Mouse (Mus musculus): ENCODE results near the gene Osbpl5. TPM values are rescaled to one million over a fixed set of nuclear protein-coding genes. Genes with fewer than 3 reads are reported as not detected.
"Not testable (repeated sequence)": the region's sequence is repeated elsewhere in the genome, so short reads cannot be mapped to it uniquely, and the experiment has no call there.

The Osbpl5 gene
- polyA plus RNA-seq, 1 experiment from 2014 or later = 26.6 TPM

DNA sequence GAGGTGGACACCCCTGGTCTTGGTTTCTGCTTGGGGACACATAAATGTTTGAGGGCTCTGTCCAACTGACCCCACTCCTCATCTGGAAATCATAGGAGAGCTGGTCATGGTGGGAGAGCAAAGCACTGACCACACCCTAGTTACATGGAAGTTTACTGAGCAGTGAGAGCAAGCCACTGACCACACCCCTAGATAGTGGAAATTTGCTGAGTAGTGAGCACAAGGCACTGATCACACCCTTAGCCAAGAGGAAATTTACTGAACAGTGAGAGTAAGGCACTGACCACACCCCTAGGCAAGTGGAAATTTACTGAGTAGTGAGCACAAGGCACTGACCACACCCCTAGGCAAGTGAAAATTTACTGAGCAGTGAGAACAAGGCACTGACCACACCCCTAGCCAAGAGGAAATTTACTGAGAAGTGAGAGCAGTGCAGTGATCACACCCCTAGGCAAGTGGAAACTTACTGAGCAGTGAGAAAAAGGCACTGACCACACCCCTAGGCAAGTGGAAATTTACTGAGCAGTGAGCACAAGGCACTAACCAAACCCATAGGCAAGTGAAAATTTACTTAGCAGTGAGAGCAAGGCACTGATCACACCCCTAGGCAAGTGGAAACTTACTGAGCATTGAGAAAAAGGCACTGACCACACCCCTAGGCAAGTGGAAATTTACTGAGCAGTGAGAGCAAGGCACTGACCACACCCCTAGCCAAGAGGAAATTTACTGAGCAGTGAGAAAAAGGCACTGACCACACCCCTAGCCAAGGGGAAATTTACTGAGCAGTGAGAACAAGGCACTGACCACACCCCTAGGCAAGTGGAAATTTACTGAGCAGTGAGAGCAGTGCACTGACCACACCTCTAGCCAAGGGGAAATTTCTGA, 90.1 kb downstream of the Osbpl5 start:
- Histone ChIP-seq H3K9me3 (replicated peaks; ENCODE audit: control insufficient read depth, low read length) (no peaks in the 10 kb centered on the region), H3K4me1 (ENCODE audit: control insufficient read depth, insufficient read depth, low read length) (no peaks in the 10 kb centered on the region), H3K4me2 (no peak overlapping the region), H3K36me3 (ENCODE audit: control insufficient read depth, insufficient read depth, low read length) (no peaks in the 10 kb centered on the region), H3K4me3 (ENCODE audit: low read depth, low read length) (no peak overlapping the region), H3K27ac (ENCODE audit: low read depth, low read length) (no peak overlapping the region), H3K9ac (ENCODE audit: low read depth, low read length) (no peak overlapping the region), H3K27me3 (ENCODE audit: control insufficient read depth, insufficient read depth, low read length) (no peaks in the 10 kb centered on the region)
- no peak for ATAC-seq (replicated peaks; ENCODE audit: insufficient number of reproducible peaks, low FRiP score, low TSS enrichment)

DNA sequence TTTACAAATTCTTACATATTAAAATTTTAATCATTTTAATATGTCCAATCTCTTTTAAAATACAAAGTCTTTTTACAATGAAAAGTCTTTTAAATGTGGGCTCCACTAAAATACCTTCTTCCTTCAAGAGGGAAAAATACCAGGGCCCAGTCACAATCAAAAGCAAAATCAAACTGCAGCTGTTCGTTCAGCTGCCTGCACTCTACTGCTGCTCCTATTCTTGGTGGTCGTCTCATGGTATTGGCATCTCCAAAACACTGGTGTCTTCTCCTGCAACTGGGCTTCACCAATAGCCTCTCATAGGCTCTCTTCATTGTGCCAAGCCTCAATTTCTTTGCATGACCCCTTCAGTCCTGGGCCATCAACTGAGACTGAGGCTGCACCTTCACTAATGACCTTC, 93.3 kb downstream of the Osbpl5 start:
- WGBS (ENCODE audit: insufficient replicate concordance) = 67% methylated on average over 2 of the region's 2 CpGs

DNA sequence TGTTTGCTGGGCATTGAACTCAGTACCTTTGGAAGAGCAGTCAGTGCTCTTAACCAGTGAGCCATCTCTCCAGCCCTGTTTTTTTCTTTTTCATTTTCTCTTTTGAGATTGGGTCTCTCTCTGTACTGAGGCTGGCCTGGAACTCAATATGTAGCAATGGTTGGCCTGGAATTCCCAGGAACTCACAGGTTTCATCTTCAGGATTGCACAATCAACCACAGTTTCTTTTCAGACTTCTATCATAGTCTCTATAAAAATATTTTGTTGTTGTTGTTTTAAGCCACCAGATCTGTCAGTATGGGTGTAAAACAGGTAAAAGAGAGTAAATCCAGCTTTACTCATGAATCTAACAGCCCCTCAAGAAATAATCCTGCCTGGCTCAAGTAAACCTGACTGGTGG, 96.0 kb downstream of the Osbpl5 start:
- no peak for ATAC-seq (replicated peaks; ENCODE audit: insufficient number of reproducible peaks, low FRiP score, low TSS enrichment)

More for the DNA sequence above, 93.3 kb downstream of the Osbpl5 start:
- Histone ChIP-seq H3K9ac (ENCODE audit: low read depth, low read length) (no peak overlapping the region), H3K27ac (ENCODE audit: low read depth, low read length) (no peak overlapping the region), H3K4me2 (no peak overlapping the region), H3K27me3 (ENCODE audit: control insufficient read depth, insufficient read depth, low read length) (no peaks in the 10 kb centered on the region), H3K36me3 (ENCODE audit: control insufficient read depth, insufficient read depth, low read length) (no peaks in the 10 kb centered on the region), H3K4me1 (ENCODE audit: control insufficient read depth, insufficient read depth, low read length) (no peaks in the 10 kb centered on the region), H3K4me3 (ENCODE audit: low read depth, low read length) (no peak overlapping the region), H3K9me3 (replicated peaks; ENCODE audit: control insufficient read depth, low read length) (no peaks in the 10 kb centered on the region)
- ATAC-seq (replicated peaks; ENCODE audit: insufficient number of reproducible peaks, low FRiP score, low TSS enrichment) = no peak

DNA sequence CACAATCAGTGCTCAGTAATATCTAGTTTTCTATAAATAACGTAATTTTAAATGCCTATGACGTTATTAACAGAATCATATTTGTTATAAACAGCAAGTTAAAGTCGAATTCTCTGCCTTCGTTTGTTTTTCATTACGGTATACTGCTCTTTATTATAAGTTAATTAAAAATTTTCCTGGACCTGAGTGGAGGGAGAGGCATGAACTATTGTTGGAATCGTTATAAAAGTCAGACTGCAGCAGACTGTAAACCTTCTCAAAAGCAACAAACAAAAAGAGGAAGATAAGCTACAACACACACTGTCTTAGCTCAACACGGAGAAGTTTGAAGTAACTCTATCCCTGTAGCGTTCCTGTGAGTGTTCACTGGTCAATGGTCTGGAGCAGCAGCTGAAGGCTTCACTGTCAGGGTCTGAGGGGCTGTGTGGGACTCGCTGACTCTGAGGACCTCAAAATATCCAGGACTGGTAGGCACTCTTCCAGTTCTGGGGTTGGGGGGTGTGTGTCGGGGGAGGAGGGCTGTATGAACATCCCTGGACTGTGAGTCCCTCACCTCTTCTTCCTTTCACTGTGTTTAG, 106.9 kb downstream of the Osbpl5 start:
- Histone ChIP-seq H3K4me2 (peak overlapping the region; percentile 95), H3K4me3 (ENCODE audit: low read depth, low read length) (peak overlapping the region; percentile 69)
- not testable (repeated sequence) for H3K9me3 ChIP-seq (replicated peaks; ENCODE audit: control insufficient read depth, low read length); H3K27ac ChIP-seq (ENCODE audit: low read depth, low read length); ATAC-seq (replicated peaks; ENCODE audit: insufficient number of reproducible peaks, low FRiP score, low TSS enrichment); H3K4me1 ChIP-seq (ENCODE audit: control insufficient read depth, insufficient read depth, low read length); H3K9ac ChIP-seq (ENCODE audit: low read depth, low read length); H3K27me3 ChIP-seq (ENCODE audit: control insufficient read depth, insufficient read depth, low read length); H3K36me3 ChIP-seq (ENCODE audit: control insufficient read depth, insufficient read depth, low read length)
- 56% methylated on average over 10 of the region's 10 CpGs for whole genome bisulfite sequencing (ENCODE audit: insufficient replicate concordance)

More for the DNA sequence above, 96.0 kb downstream of the Osbpl5 start:
- Histone ChIP-seq H3K4me3 (ENCODE audit: low read depth, low read length) (no peak overlapping the region), H3K36me3 (ENCODE audit: control insufficient read depth, insufficient read depth, low read length) (no peaks in the 10 kb centered on the region), H3K9ac (ENCODE audit: low read depth, low read length) (no peak overlapping the region), H3K27ac (ENCODE audit: low read depth, low read length) (no peak overlapping the region), H3K27me3 (ENCODE audit: control insufficient read depth, insufficient read depth, low read length) (no peaks in the 10 kb centered on the region), H3K4me1 (ENCODE audit: control insufficient read depth, insufficient read depth, low read length) (no peaks in the 10 kb centered on the region), H3K4me2 (no peak overlapping the region), H3K9me3 (replicated peaks; ENCODE audit: control insufficient read depth, low read length) (no peaks in the 10 kb centered on the region)

DNA sequence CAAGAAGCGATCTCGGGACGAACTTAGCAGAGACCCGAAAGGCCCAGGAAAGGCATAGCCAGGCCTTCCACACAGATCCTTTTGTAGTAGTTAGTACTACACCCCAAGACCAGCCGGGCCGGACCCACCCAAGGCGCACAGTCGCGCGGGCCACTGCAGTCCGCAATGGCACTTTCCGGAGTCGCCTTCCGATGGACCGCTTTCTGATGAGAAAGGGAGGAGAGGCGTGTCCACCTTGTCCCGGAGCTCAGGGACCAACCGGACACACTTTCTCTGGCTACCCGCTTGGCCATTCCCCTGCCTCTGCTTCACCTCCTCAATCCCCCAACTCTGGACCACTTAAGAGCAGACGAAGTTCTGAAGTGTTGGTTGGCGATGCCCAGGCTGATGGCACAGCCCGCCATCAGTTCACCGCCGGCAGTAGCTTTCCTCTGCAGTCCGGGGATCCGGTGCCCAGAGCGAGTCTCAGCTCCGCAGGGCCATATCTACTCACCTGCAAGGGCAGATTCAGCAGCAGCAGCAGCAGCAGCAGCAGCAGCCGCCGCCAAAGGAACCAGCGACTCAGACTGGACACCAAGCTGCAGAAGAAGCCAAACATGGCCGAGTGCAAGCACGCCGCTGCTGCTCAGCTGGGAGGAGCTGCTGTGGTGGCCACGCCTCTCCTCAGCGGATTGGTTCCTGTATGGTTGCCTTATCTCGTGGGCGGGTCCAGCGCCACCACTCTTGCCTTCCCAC, 107.6 kb downstream of the Osbpl5 start, which contains the start of gene Tnfrsf22:
TSS of gene Tnfrsf22 (minus strand) at position 628 of the 735 bp plus-strand sequence.
- no peaks in the 10 kb centered on the region for H3K9me3 ChIP-seq (replicated peaks; ENCODE audit: control insufficient read depth, low read length)
- H3K9ac ChIP-seq (ENCODE audit: low read depth, low read length) = peak within 1 kb of the TSS; percentile 63
- ATAC-seq (replicated peaks; ENCODE audit: insufficient number of reproducible peaks, low FRiP score, low TSS enrichment) = peak; percentile 84; the same call in 1 of the 2 replicates
- no peaks in the 10 kb centered on the region for H3K27me3 ChIP-seq (ENCODE audit: control insufficient read depth, insufficient read depth, low read length)
- no peak within 1 kb of the TSS for H3K27ac ChIP-seq (ENCODE audit: low read depth, low read length)
- peak within 1 kb of the TSS; percentile 69 for H3K4me3 ChIP-seq (ENCODE audit: low read depth, low read length)
- WGBS (ENCODE audit: insufficient replicate concordance) = 4% methylated on average over 39 of the region's 39 CpGs
- H3K36me3 ChIP-seq (ENCODE audit: control insufficient read depth, insufficient read depth, low read length) = no peaks in the 10 kb centered on the region
- H3K4me1 ChIP-seq (ENCODE audit: control insufficient read depth, insufficient read depth, low read length) = no peaks in the 10 kb centered on the region
- H3K4me2 ChIP-seq = peak within 1 kb of the TSS; percentile 95

DNA sequence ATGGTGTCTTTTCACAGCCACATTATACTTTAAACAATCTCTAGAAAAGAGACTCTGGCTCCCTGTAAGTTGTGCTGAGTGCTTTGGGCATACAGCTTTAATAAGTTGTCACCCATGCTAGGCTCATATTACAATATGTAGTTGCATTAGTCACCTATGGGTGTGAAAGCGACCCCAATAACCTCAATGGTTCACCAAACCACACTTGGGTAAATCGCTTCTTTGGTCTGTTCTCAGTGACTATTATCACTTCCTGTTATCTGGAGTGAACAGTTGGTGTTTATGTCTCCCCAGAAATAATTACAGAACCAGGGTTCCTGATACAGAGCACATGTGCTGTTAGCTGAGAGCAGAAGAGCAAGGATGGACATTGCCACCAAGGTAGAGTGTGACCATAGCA, 112.8 kb downstream of the Osbpl5 start:
- not testable (repeated sequence) for H3K9me3 ChIP-seq (replicated peaks; ENCODE audit: control insufficient read depth, low read length); H3K27me3 ChIP-seq (ENCODE audit: control insufficient read depth, insufficient read depth, low read length); H3K9ac ChIP-seq (ENCODE audit: low read depth, low read length); H3K27ac ChIP-seq (ENCODE audit: low read depth, low read length); H3K4me1 ChIP-seq (ENCODE audit: control insufficient read depth, insufficient read depth, low read length); ATAC-seq (replicated peaks; ENCODE audit: insufficient number of reproducible peaks, low FRiP score, low TSS enrichment); H3K4me2 ChIP-seq; H3K36me3 ChIP-seq (ENCODE audit: control insufficient read depth, insufficient read depth, low read length); H3K4me3 ChIP-seq (ENCODE audit: low read depth, low read length)
- WGBS (ENCODE audit: insufficient replicate concordance) = 66% methylated on average over 2 of the region's 2 CpGs

Small RNA genes lying within 50 kb of the gene (microRNA-seq; reads per million reads assigned to microRNA genes)
- not detected for gene Gm22064 (ENCODE audit: borderline number of aligned reads)

Other genes starting within 250 kb of the Osbpl5 start
- 121 and 176 TPM in 2 replicates for gene Nap1l4, start 207.9 kb downstream of the Osbpl5 start, polyA plus RNA-seq (2014; fragmentation: Nextera tagmentation; extraction: Ambion mirVana)
- gene Cars, start 156.9 kb downstream of the Osbpl5 start, polyA plus RNA-seq (2014; fragmentation: Nextera tagmentation; extraction: Ambion mirVana) = 27.9 and 30.6 TPM in 2 replicates
- gene Tnfrsf26, start 128.3 kb downstream of the Osbpl5 start, polyA plus RNA-seq (2014; fragmentation: Nextera tagmentation; extraction: Ambion mirVana) = 0.16 and 0.84 TPM in 2 replicates
- gene Tnfrsf22, start 107.3 kb downstream of the Osbpl5 start, polyA plus RNA-seq (2014; fragmentation: Nextera tagmentation; extraction: Ambion mirVana) = 4.7 and 5.0 TPM in 2 replicates
- gene Tnfrsf23, start 71.1 kb downstream of the Osbpl5 start, polyA plus RNA-seq (2014; fragmentation: Nextera tagmentation; extraction: Ambion mirVana) = 1.1 and 2.6 TPM in 2 replicates
- gene Mrgprg, start 10.0 kb upstream of the Osbpl5 start, polyA plus RNA-seq (2014; fragmentation: Nextera tagmentation; extraction: Ambion mirVana) = not detected in 2 replicates
- gene Mrgpre, start 27.5 kb upstream of the Osbpl5 start, polyA plus RNA-seq (2014; fragmentation: Nextera tagmentation; extraction: Ambion mirVana) = 2.3 and 3.4 TPM in 2 replicates
- gene Nadsyn1, start 65.9 kb upstream of the Osbpl5 start, polyA plus RNA-seq (2014; fragmentation: Nextera tagmentation; extraction: Ambion mirVana) = 7.2 and 8.1 TPM in 2 replicates
- gene Dhcr7, start 66.2 kb upstream of the Osbpl5 start, polyA plus RNA-seq (2014; fragmentation: Nextera tagmentation; extraction: Ambion mirVana) = 31.9 and 37.4 TPM in 2 replicates
- not detected in 2 replicates for gene Gm498, start 109.9 kb upstream of the Osbpl5 start, polyA plus RNA-seq (2014; fragmentation: Nextera tagmentation; extraction: Ambion mirVana)
- gene Shank2, start 244.9 kb upstream of the Osbpl5 start, polyA plus RNA-seq (2014; fragmentation: Nextera tagmentation; extraction: Ambion mirVana) = 0.20 and 0.40 TPM in 2 replicates